Mouse (Mus musculus) hindbrain, embryonic 14.5 days (tissue): ENCODE measurements around the gene Slc39a7. TPM values are rescaled to one million over a fixed set of nuclear protein-coding genes. Genes with fewer than 3 reads are reported as not detected.

Experiments
- ATAC-seq: fragments of 200-750 bp; cut with Nextera tagmentation; 2 replicates; pipeline ENCODE4 v1.8.0; 2017; ENCODE audit warnings: moderate number of reproducible peaks, mild to moderate bottlenecking, moderate TSS enrichment, moderate library complexity; ENCODE audit not compliant: low FRiP score
- DNase-seq: peaks from one replicate; pipeline ENCODE4 v3.0.0-alpha.2; 2015; ENCODE audit warnings: low spot score
- H3K27ac ChIP-seq: fragments of 300-500 bp; sonication (generic); 2 replicates; pipeline ENCODE4 v1.5.1; 2014; ENCODE audit warnings: mild to moderate bottlenecking, moderate library complexity
- H3K27me3 ChIP-seq: fragments of 300-500 bp; sonication (generic); 2 replicates; pipeline ENCODE4 v1.6.1; 2014; ENCODE audit warnings: mild to moderate bottlenecking, low read length, mixed read lengths; ENCODE audit not compliant: control insufficient read depth, insufficient read depth
- H3K36me3 ChIP-seq: fragments of 300-500 bp; sonication (generic); replicated peaks from 2 replicates; pipeline ENCODE4 v1.6.1; 2014; ENCODE audit not compliant: control insufficient read depth, insufficient read depth
- H3K4me1 ChIP-seq: fragments of 300-500 bp; sonication (generic); replicated peaks from 2 replicates; pipeline ENCODE4 v1.6.1; 2014; ENCODE audit warnings: antibody characterized with exemption, low read length, mixed read lengths; ENCODE audit not compliant: control insufficient read depth, insufficient read depth
- H3K4me2 ChIP-seq: fragments of 300-500 bp; sonication (generic); replicated peaks from 2 replicates; pipeline ENCODE4 v1.6.1; 2014; ENCODE audit warnings: mild to moderate bottlenecking, moderate library complexity
- H3K4me3 ChIP-seq: fragments of 300-500 bp; sonication (generic); replicated peaks from 2 replicates; pipeline ENCODE4 v1.5.1; 2014; ENCODE audit warnings: mild to moderate bottlenecking, low read length
- H3K9ac ChIP-seq: fragments of 300-500 bp; sonication (generic); 2 replicates; pipeline ENCODE4 v1.6.1; 2014
- H3K9me3 ChIP-seq: fragments of 300-500 bp; sonication (generic); 2 replicates; pipeline ENCODE4 v1.6.1; 2016; ENCODE audit warnings: low read length; ENCODE audit not compliant: control insufficient read depth
- WGBS: fragments of 180-500 bp; shearing (Covaris S2); extraction: QIAGEN DNeasy Blood & Tissue Kit; methylation state at CpG from one replicate; pipeline ENCODE4 v1.1.7; 2014; 5-methylcytosine and 5-hydroxymethylcytosine counted together
- microRNA counts: library from miRNA; unstranded; fragments of <30 nt; microRNA quantifications from one replicate; lab custom pipeline; 2016
- microRNA-seq: library from miRNA; unstranded; fragments of <30 nt; microRNA quantifications from one replicate; pipeline ENCODE4, GENCODE M21; 2016
- polyA plus RNA-seq: library from polyadenylated mRNA; unstranded; fragments of >200 nt; fragmentation: Nextera tagmentation; extraction: Ambion mirVana; gene quantifications from 2 replicates; pipeline ENCODE4 v1.2.1, GENCODE M21; 2014

Slc39a7 gene
- polyA plus RNA-seq, 1 experiment from 2014 or later = 87.1 TPM

DNA sequence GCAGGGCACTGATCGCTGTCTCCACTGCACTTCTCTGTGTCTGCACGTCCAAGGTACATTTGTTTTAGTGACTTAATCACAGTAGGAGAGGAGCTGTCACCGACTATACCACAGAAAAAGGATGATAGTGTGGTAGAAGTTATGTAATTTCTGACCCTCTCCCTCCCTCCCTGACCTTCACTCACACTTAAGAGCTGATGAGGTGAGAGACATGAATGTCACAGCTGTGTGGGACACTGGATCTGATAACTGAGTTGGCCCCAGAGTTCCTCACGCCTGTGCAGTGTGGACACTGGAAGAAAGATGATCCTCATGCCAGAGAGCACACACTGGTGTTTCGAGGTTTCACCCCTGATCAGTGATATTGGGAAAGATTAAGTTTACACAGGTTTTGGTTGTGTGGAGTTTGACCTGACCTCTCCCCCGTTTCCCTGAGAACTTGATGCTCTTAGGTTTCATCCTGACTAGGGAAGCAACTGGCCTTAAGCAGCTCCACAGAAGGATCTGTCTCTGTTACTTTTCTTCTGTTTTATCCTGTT is 51.9 kb downstream of the Slc39a7 start:
- Histone ChIP-seq H3K4me3 (no peak overlapping the region), H3K27me3 (peaks cover 42% of the 10 kb centered on the region), H3K27ac (no peak overlapping the region), H3K9ac (no peak overlapping the region), H3K4me2 (no peak overlapping the region), H3K4me1 (peaks cover 5% of the 10 kb centered on the region; the same call in 1 of the 2 replicates), H3K9me3 (no peaks in the 10 kb centered on the region), H3K36me3 (no peaks in the 10 kb centered on the region)
- WGBS = 79% methylated on average over 6 of the region's 6 CpGs
- no peak for ATAC-seq
- no peak for DNase-seq

DNA sequence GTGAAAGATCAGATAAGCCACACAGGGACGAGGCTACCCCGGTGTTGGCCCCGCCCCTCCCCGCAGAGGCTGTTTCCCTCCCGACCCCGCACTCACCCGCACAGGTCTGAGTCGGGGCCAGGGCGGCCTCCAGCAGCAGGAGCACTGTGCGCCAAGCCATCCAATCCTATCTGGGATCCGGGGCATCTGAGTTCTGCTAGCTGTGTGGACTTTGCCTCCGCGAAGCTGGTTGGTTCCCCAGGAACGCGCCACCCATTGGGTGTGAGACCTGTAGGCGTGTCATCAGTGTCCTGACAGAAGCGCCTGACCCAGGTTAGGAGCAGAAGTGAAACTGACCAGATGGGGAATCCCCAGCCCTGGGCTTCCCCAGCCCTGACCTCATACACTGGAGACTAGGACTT is 52.9 kb downstream of the Slc39a7 start:
- Histone ChIP-seq H3K27ac (no peak overlapping the region), H3K27me3 (peaks cover 42% of the 10 kb centered on the region), H3K4me1 (peaks cover 5% of the 10 kb centered on the region; the same call in 1 of the 2 replicates), H3K4me3 (peak overlapping the region; percentile 31), H3K9ac (peak overlapping the region; percentile 39), H3K9me3 (no peaks in the 10 kb centered on the region), H3K36me3 (no peaks in the 10 kb centered on the region), H3K4me2 (peak overlapping the region; percentile 56)
- 2% methylated on average over 17 of the region's 17 CpGs for WGBS
- ATAC-seq = no peak
- DNase-seq = no peak

MicroRNA genes within 50 kb of the gene (microRNA counts, 519-probe panel; counts per million panel counts)
- 5,188 counts per million, percentile 61 among the panel's probes with 10 or more counts for microRNA mmu-miR-219 (lab: Ali Mortazavi, UCI)

Small RNA genes within 50 kb of the gene (microRNA-seq; reads per million reads assigned to microRNA genes)
- gene Mir219a-1 = not detected
- not detected for gene Mir219c

Other genes starting within 250 kb of the Slc39a7 start
- 19.1 and 25.1 TPM in 2 replicates for gene Angptl4, start 249.9 kb downstream of the Slc39a7 start, polyA plus RNA-seq
- 44.7 and 47.7 TPM in 2 replicates for gene Kank3, start 221.2 kb downstream of the Slc39a7 start, polyA plus RNA-seq
- gene Rps28, start 207.1 kb downstream of the Slc39a7 start, polyA plus RNA-seq = 580 and 749 TPM in 2 replicates
- 487 and 568 TPM in 2 replicates for gene Ndufa7, start 207.1 kb downstream of the Slc39a7 start, polyA plus RNA-seq
- gene Cd320, start 188.6 kb downstream of the Slc39a7 start, polyA plus RNA-seq = 57.5 and 59.6 TPM in 2 replicates
- gene Gm7029, start 157.8 kb downstream of the Slc39a7 start, polyA plus RNA-seq = not detected in 2 replicates
- gene Kifc1, start 141.0 kb downstream of the Slc39a7 start, polyA plus RNA-seq = 1.7 and 1.8 TPM in 2 replicates
- gene Platr17, start 126.5 kb downstream of the Slc39a7 start, polyA plus RNA-seq = 0.59 TPM in 1 of 2 replicates, not detected in the other
- gene Daxx, start 122.3 kb downstream of the Slc39a7 start, polyA plus RNA-seq = 39.2 and 43.2 TPM in 2 replicates
- gene Tapbp, start 115.8 kb downstream of the Slc39a7 start, polyA plus RNA-seq = 24.9 and 29.6 TPM in 2 replicates
- 10.4 and 11.4 TPM in 2 replicates for gene Zbtb22, start 115.8 kb downstream of the Slc39a7 start, polyA plus RNA-seq
- gene Rgl2, start 102.1 kb downstream of the Slc39a7 start, polyA plus RNA-seq = 47.7 and 49.2 TPM in 2 replicates
- gene Pfdn6, start 91.3 kb downstream of the Slc39a7 start, polyA plus RNA-seq = 157 and 161 TPM in 2 replicates
- gene Wdr46, start 91.0 kb downstream of the Slc39a7 start, polyA plus RNA-seq = 15.6 and 19.5 TPM in 2 replicates
- gene B3galt4, start 80.2 kb downstream of the Slc39a7 start, polyA plus RNA-seq = 7.8 and 9.2 TPM in 2 replicates
- gene Vps52, start 75.9 kb downstream of the Slc39a7 start, polyA plus RNA-seq = 56.0 and 56.6 TPM in 2 replicates
- gene Rps18, start 75.7 kb downstream of the Slc39a7 start, polyA plus RNA-seq = 804 and 966 TPM in 2 replicates
- 12.5 and 16.5 TPM in 2 replicates for gene H2-K1, start 31.3 kb downstream of the Slc39a7 start, polyA plus RNA-seq
- gene Ring1, start 7.0 kb downstream of the Slc39a7 start, polyA plus RNA-seq = 6.3 and 7.8 TPM in 2 replicates
- 64.3 and 67.3 TPM in 2 replicates for gene H2-Ke6, start 3.6 kb downstream of the Slc39a7 start, polyA plus RNA-seq
- gene Rxrb, start 130 bp upstream of the Slc39a7 start, polyA plus RNA-seq = 32.2 and 34.5 TPM in 2 replicates
- gene Col11a2, start 7.8 kb upstream of the Slc39a7 start, polyA plus RNA-seq = 2.7 and 3.4 TPM in 2 replicates
- 0.29 TPM in 1 of 2 replicates, not detected in the other for gene H2-Oa, start 60.7 kb upstream of the Slc39a7 start, polyA plus RNA-seq
- gene H2-DMa, start 87.9 kb upstream of the Slc39a7 start, polyA plus RNA-seq = 19.2 and 20.2 TPM in 2 replicates
- 133 and 136 TPM in 2 replicates for gene Brd2, start 91.0 kb upstream of the Slc39a7 start, polyA plus RNA-seq
- 0.16 TPM in 1 of 2 replicates, not detected in the other for gene H2-DMb2, start 111.6 kb upstream of the Slc39a7 start, polyA plus RNA-seq
- gene H2-DMb1, start 121.4 kb upstream of the Slc39a7 start, polyA plus RNA-seq = 0.72 and 0.76 TPM in 2 replicates
- gene Tap1, start 155.9 kb upstream of the Slc39a7 start, polyA plus RNA-seq = 2.2 and 2.6 TPM in 2 replicates
- gene Psmb9, start 156.1 kb upstream of the Slc39a7 start, polyA plus RNA-seq = 0.95 and 1.2 TPM in 2 replicates
- 3.6 and 3.8 TPM in 2 replicates for gene Psmb8, start 166.0 kb upstream of the Slc39a7 start, polyA plus RNA-seq
- gene Tap2, start 171.8 kb upstream of the Slc39a7 start, polyA plus RNA-seq = 0.72 and 1.6 TPM in 2 replicates
- not detected in 2 replicates for gene H2-Ob, start 207.2 kb upstream of the Slc39a7 start, polyA plus RNA-seq
- 0.80 and 1.8 TPM in 2 replicates for gene H2-Ab1, start 226.0 kb upstream of the Slc39a7 start, polyA plus RNA-seq